Mouse (Mus musculus) hindbrain, embryonic 16.5 days (tissue): ENCODE measurements around the gene Farp1. TPM values are rescaled to one million over a fixed set of nuclear protein-coding genes. Genes with fewer than 3 reads are reported as not detected.

ENCODE experiments used
- ATAC-seq: fragments of 200-750 bp; cut with Nextera tagmentation; 2 replicates; pipeline ENCODE4 v1.8.0; 2017; ENCODE audit warnings: moderate TSS enrichment, moderate library complexity
- H3K27ac ChIP-seq: fragments of 300-500 bp; sonication (generic); 2 replicates; pipeline ENCODE4 v1.5.1; 2014; ENCODE audit warnings: low read depth, mild to moderate bottlenecking, control low read depth, low read length, moderate library complexity
- H3K27me3 ChIP-seq: fragments of 300-500 bp; sonication (generic); replicated peaks from 2 replicates; pipeline ENCODE4 v1.6.1; 2014; ENCODE audit warnings: low read length; ENCODE audit not compliant: control insufficient read depth, insufficient read depth
- H3K36me3 ChIP-seq: fragments of 300-500 bp; sonication (generic); 2 replicates; pipeline ENCODE4 v1.6.1; 2014; ENCODE audit warnings: mild to moderate bottlenecking, low read length, moderate library complexity, mixed read lengths; ENCODE audit not compliant: control insufficient read depth, insufficient read depth
- H3K4me1 ChIP-seq: fragments of 300-500 bp; sonication (generic); 2 replicates; pipeline ENCODE4 v1.6.1; 2014; ENCODE audit warnings: low read depth, low read length; ENCODE audit not compliant: control insufficient read depth, insufficient read depth
- H3K4me2 ChIP-seq: fragments of 300-500 bp; sonication (generic); 2 replicates; pipeline ENCODE4 v1.6.1; 2014; ENCODE audit warnings: mild to moderate bottlenecking, low read length, control low read depth, moderate library complexity
- H3K4me3 ChIP-seq: fragments of 300-500 bp; sonication (generic); 2 replicates; pipeline ENCODE4 v1.5.1; 2014; ENCODE audit warnings: mild to moderate bottlenecking, low read length, control low read depth, moderate library complexity
- H3K9ac ChIP-seq: fragments of 300-500 bp; sonication (generic); 2 replicates; pipeline ENCODE4 v1.6.1; 2014; ENCODE audit warnings: low read depth, mild to moderate bottlenecking, control low read depth, low read length, moderate library complexity
- H3K9me3 ChIP-seq: fragments of 300-500 bp; sonication (generic); 2 replicates; pipeline ENCODE4 v1.6.1; 2014; ENCODE audit warnings: mild to moderate bottlenecking, low read length, moderate library complexity; ENCODE audit not compliant: control insufficient read depth
- WGBS: fragments of 180-500 bp; shearing (Covaris S2); extraction: QIAGEN DNeasy Blood & Tissue Kit; methylation state at CpG from one replicate; pipeline ENCODE4 v1.1.7; 2014; 5-methylcytosine and 5-hydroxymethylcytosine counted together
- polyA plus RNA-seq: library from polyadenylated mRNA; unstranded; fragments of >200 nt; fragmentation: Nextera tagmentation; extraction: Ambion mirVana; gene quantifications from 2 replicates; pipeline ENCODE4 v1.2.1, GENCODE M21; 2015

Gene Farp1
- polyA plus RNA-seq, 1 experiment from 2014 or later = 28.9 TPM

DNA sequence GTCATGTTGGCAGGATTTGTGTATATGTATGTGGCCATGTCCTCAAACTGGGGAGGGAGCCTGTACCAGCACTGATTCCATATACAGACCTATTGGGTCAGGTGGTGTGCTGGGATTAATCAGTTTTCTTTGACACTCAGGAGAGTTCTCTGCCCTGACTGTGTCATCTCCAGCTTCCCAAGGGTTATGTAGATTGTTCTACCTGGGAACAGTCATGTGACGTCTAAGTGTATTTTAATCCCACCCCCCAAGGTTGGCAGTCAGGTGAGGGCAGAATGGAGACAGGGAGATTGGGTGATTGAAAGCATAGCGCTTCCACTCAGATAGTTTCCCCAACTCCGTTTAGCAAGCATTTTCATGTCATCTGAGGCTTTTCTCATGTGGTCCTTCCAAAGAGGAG is 110.3 kb downstream of the Farp1 start:
- Histone ChIP-seq H3K4me1 (peaks cover 16% of the 10 kb centered on the region), H3K36me3 (no peaks in the 10 kb centered on the region), H3K4me2 (no peak overlapping the region), H3K9me3 (no peaks in the 10 kb centered on the region), H3K27me3 (no peaks in the 10 kb centered on the region), H3K9ac (no peak overlapping the region), H3K27ac (no peak overlapping the region), H3K4me3 (no peak overlapping the region)
- WGBS = 62% methylated on average over 3 of the region's 3 CpGs
- no peak for ATAC-seq

DNA sequence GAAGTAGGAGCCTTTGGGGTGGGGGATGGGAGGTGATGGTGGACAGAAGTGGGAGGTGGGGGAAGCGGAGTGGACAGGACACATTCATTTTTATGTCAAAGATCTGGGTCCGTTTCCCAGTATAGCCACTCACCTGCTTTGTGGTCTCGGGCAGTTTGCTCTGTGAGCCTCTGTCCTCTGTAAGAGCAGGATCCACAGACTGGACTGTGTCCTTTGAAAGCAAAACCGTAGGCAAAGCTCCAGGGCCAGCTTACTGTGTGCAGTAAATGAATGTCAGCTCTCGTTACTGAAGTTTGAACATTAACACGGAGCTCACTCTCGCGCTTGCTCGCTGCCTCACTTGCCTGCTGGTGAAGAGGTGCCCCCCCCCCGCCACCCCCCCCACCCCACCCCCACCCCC is 110.7 kb downstream of the Farp1 start:
- Histone ChIP-seq H3K27me3 (no peaks in the 10 kb centered on the region), H3K27ac (no peak overlapping the region)

DNA sequence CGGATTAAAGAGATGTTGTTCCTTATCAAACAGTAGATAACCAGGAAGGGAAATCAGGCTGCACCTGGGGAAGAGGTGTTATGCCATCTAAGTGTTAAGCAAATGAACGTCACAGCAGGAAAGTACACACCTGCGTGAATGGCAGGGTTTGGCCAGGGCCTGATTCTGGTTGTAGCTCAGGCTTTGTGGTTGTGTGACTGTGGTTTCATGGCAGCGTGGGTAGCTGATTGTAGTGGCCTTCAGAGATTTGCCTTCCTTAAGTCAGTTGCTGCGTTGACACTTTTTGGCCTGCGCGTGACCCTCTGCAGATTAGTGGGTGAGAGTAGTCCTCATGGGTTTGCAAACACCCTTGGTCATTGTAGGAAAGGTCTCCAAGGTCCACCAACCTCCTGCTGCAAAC is 111.2 kb downstream of the Farp1 start:
- Histone ChIP-seq H3K9me3 (no peaks in the 10 kb centered on the region), H3K4me1 (peaks cover 20% of the 10 kb centered on the region), H3K4me3 (no peak overlapping the region), H3K4me2 (no peak overlapping the region), H3K36me3 (no peaks in the 10 kb centered on the region), H3K27me3 (no peaks in the 10 kb centered on the region), H3K9ac (no peak overlapping the region), H3K27ac (no peak overlapping the region)
- WGBS = 67% methylated on average over 7 of the region's 7 CpGs
- no peak for ATAC-seq

More for the DNA sequence above, 110.7 kb downstream of the Farp1 start:
- H3K9me3 ChIP-seq = no peaks in the 10 kb centered on the region
- H3K36me3 ChIP-seq = no peaks in the 10 kb centered on the region
- no peak overlapping the region for H3K9ac ChIP-seq
- no peak for ATAC-seq
- no peak overlapping the region for H3K4me3 ChIP-seq
- WGBS = 25% methylated on average over 9 of the region's 10 CpGs
- H3K4me1 ChIP-seq = peaks cover 16% of the 10 kb centered on the region
- H3K4me2 ChIP-seq = no peak overlapping the region

DNA sequence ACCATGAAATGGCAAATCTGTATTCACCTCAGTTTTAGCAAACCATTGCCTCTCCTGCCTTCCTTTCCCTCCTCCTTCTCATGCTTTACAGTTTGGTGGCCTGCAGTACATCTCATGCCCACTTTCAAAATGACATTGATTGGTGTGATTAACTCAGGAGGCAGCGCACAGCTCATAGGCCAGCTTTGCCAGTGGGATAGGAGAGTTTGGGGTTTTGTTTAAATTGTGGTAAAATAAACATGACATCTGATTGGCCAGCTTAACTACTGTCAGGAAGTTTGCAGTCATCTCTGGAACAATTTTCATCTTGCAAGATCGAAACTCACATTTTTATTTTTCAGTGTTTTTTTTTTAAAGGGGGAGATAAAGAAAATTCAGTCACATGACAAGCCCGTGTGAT is 112.0 kb downstream of the Farp1 start:
- Histone ChIP-seq H3K9ac (no peak overlapping the region), H3K4me1 (peaks cover 26% of the 10 kb centered on the region), H3K27me3 (no peaks in the 10 kb centered on the region), H3K4me2 (no peak overlapping the region), H3K36me3 (no peaks in the 10 kb centered on the region), H3K27ac (no peak overlapping the region), H3K9me3 (no peaks in the 10 kb centered on the region), H3K4me3 (no peak overlapping the region)
- 82% methylated on average over 3 of the region's 3 CpGs for WGBS
- ATAC-seq = no peak

DNA sequence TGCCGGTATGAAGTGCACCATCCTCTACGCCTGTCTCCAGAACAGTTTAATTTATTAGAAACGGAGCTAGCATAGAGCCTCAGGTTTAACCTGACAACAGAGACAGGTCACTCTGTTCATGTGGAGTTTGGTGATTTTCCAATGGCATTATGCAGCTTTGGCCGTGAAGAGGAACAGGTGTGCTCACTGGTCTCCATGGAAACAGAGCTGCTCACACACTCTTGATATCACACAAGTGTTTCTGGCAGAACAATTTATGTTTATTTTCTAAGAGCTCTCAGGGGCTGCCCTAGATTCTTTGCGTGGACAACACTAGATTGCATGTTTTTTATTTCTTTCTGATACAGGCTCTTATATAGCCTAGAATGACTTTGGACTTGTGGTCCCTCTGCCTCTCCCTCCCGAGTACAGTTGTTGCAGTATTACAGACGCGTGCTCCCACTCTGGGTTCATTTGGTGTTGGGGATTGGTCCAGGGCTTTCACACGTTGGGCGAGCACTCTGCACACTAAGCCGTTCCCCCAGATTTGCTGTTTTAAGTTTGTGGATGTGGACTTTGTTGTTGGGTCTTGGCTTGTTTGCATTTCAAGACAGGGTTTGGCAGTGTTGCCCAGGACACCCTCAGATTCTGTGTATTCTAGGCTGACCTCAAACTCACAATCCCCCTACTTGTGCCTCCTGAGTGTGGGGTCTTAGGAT is 113.2 kb downstream of the Farp1 start:
- peak; percentile 30; the same call in 1 of the 2 replicates for ATAC-seq
- no peaks in the 10 kb centered on the region for H3K9me3 ChIP-seq
- H3K27ac ChIP-seq = no peak overlapping the region
- 72% methylated on average over 11 of the region's 11 CpGs for WGBS
- H3K4me3 ChIP-seq = no peak overlapping the region
- no peaks in the 10 kb centered on the region for H3K36me3 ChIP-seq
- H3K4me2 ChIP-seq = no peak overlapping the region
- no peaks in the 10 kb centered on the region for H3K27me3 ChIP-seq
- no peak overlapping the region for H3K9ac ChIP-seq
- H3K4me1 ChIP-seq = peaks cover 34% of the 10 kb centered on the region

DNA sequence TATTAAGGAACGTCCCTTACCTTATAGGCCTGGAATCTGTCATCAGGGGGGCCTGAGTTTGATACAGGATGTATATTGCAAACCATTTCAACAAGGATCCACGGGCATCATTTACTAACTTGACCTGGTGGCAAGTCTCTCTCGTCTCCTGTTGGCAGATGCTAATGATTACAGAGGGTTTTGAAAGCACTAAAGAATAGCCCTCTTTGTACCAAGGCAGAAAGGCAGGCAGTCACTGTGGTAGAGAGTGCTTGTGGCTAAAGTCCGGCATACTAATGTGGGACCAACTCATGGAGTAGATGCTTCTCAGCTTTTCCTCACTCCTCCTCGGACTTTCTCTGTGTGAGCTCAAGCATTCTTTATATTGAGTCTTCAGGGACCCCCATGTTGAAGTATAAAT is 115.0 kb downstream of the Farp1 start:
- WGBS = 47% methylated on average over 5 of the region's 5 CpGs
- Histone ChIP-seq H3K9ac (no peak overlapping the region), H3K36me3 (no peaks in the 10 kb centered on the region), H3K27me3 (no peaks in the 10 kb centered on the region), H3K4me2 (no peak overlapping the region), H3K27ac (no peak overlapping the region), H3K9me3 (no peaks in the 10 kb centered on the region), H3K4me1 (peaks cover 40% of the 10 kb centered on the region), H3K4me3 (no peak overlapping the region)
- no peak for ATAC-seq

DNA sequence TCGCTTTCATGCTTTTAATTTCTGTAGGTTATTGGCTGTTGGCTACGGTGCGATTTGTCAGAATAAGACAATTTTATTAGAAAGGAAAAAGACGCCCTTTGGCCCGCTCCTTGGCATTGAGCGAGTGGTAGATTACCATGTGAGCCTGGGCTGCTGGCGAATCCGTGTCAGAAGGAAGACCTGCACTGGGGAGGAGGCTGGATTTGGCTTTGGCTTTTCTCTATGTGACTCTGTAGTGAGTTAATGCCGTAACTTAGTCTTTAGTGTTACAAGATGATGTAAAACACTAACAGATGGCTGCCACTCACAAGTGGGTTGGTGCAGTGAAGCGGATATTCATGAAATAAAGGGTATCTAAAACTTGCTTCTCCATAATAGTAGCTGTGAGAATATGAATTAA is 116.8 kb downstream of the Farp1 start:
- no peaks in the 10 kb centered on the region for H3K27me3 ChIP-seq
- H3K4me2 ChIP-seq = no peak overlapping the region
- WGBS = 71% methylated on average over 10 of the region's 10 CpGs
- no peaks in the 10 kb centered on the region for H3K9me3 ChIP-seq
- H3K36me3 ChIP-seq = no peaks in the 10 kb centered on the region
- H3K9ac ChIP-seq = no peak overlapping the region
- peaks cover 35% of the 10 kb centered on the region for H3K4me1 ChIP-seq
- H3K27ac ChIP-seq = no peak overlapping the region
- no peak overlapping the region for H3K4me3 ChIP-seq
- no peak for ATAC-seq

DNA sequence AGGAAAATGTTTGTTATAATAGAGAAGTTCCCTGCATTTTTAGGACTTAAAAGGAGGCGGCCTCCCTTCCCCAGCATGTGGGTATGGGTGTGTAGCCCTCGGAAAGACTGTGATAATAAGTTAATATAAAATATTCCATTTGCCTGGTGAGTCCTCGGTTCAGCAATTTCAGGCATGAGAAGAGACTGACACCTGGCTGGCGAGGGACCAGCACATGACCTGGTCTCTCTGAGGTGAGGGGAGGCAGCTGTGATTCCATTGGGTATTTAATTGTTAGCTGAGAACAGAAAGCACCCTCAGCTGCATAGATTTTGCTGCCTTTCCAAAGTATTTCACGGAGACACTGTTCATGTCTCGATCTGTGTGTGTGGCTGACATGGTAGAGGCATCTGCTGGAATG is 117.8 kb downstream of the Farp1 start:
- H3K27ac ChIP-seq = peak overlapping the region; percentile 54; the same call in 1 of the 2 replicates
- WGBS = 62% methylated on average over 6 of the region's 6 CpGs
- H3K36me3 ChIP-seq = no peaks in the 10 kb centered on the region
- 0 out of 2 replicates have a peak overlapping the region, but pooled peaks have one; percentile 23 for H3K9ac ChIP-seq
- no peak overlapping the region for H3K4me2 ChIP-seq
- H3K27me3 ChIP-seq = no peaks in the 10 kb centered on the region
- peaks cover 33% of the 10 kb centered on the region for H3K4me1 ChIP-seq
- no peak for ATAC-seq
- no peaks in the 10 kb centered on the region for H3K9me3 ChIP-seq
- no peak overlapping the region for H3K4me3 ChIP-seq

DNA sequence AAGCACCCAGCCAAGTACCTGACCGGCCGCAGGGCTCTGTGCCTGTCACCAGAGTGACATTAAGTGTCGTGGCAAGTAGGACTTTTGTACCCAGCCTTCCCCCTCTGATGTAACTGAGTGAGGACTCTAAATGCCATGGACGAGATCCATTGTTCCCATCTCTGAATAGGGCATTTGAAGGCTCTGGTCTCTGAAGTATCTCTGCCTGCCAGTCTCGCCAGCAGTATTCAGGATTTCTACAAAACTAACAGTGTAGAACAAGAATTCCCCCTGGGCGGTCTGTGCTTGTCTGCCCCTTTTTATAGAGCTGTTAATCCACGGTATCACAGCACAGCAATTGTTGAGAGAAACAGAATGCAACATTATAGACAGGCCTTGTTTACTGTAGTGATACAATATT is 118.3 kb downstream of the Farp1 start:
- peak; percentile 22; the same call in 1 of the 2 replicates for ATAC-seq
- no peak overlapping the region for H3K4me3 ChIP-seq
- no peaks in the 10 kb centered on the region for H3K36me3 ChIP-seq
- H3K27me3 ChIP-seq = no peaks in the 10 kb centered on the region
- H3K9me3 ChIP-seq = no peaks in the 10 kb centered on the region
- 20% methylated on average over 7 of the region's 7 CpGs for whole genome bisulfite sequencing
- 0 out of 2 replicates have a peak overlapping the region, but pooled peaks have one; percentile 23 for H3K9ac ChIP-seq
- no peak overlapping the region for H3K4me2 ChIP-seq
- H3K27ac ChIP-seq = peak overlapping the region; percentile 54
- peaks cover 29% of the 10 kb centered on the region for H3K4me1 ChIP-seq
